Mouse (Mus musculus): ENCODE results near the gene Gabrp.

DNA sequence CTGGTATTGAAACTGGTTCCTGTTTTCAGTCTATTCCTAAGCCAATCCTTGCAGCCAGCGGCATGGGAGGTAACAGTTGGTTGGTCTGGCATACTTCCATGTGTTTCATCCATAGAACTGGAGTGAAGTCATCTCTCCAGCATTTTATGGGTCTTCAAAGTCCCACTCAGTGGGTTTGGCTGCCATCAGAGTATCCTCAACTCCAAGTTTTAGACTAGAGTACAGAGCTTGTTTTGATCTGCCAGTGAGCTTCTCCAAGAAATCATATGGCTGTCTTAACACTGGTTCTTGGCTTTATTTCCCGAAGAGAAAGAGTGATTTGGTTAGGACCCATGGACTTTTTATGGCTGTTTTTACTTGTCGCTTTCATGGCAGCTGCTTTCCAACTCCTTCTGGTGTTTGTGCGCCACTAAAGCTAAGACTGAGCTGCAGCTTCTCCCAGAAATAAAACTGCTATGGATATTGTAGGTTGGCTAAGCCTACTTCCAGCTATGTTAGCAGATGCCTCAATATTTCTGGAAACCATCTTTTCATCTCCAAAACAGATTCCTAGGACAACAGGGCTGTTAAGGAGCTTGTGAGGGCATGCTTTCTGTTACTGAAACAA lies 48.5 kb upstream of the Gabrp start:
- TF ChIP-seq CTCF (conservative IDR thresholded peaks at IDR 0.05 in 1 of 2, IDR thresholded peaks at IDR 0.05 in 1 of 2; ENCODE audit: low read depth in 2 of 2, low read length in 2 of 2) (no peak), USF1 (IDR thresholded peaks at IDR 0.05; ENCODE audit: low read depth, low read length) (no peak), BHLHE40 (IDR thresholded peaks at IDR 0.05; ENCODE audit: low read depth, low read length) (no peak), EP300 (IDR thresholded peaks at IDR 0.05; ENCODE audit: low read length) (no peak), POLR2A (IDR thresholded peaks at IDR 0.05; ENCODE audit: low read depth, low read length) (no peak)
